Mouse (Mus musculus): ENCODE results near the gene B4galt7. TPM values are rescaled to one million over a fixed set of nuclear protein-coding genes. Genes with fewer than 3 reads are reported as not detected.

Gene B4galt7
- polyA plus RNA-seq, 2 experiments = 1.9 to 5.5 TPM

- no peak overlapping the region for H3K27ac ChIP-seq
- 90% methylated on average over 12 of the region's 12 CpGs for WGBS (ENCODE audit: insufficient replicate concordance)
- no peak for DNase-seq (ENCODE audit: low read depth in 3 of 3, low spot score in 3 of 3)
- peaks cover 12 to 15% of the 10 kb centered on the region in 2 experiments for H3K4me1 ChIP-seq (replicated peaks; ENCODE audit: control insufficient read depth in 2 of 2, insufficient read depth in 2 of 2, low read length in 1 of 2)
- H3K27me3 ChIP-seq (ENCODE audit: control insufficient read depth, insufficient read depth, low read length) = no peaks in the 10 kb centered on the region
- no peaks in the 10 kb centered on the region for H3K9me3 ChIP-seq (ENCODE audit: control insufficient read depth, low read length)
- TF ChIP-seq EP300 (IDR thresholded peaks at IDR 0.05; ENCODE audit: low read depth) (no peak), CTCF (IDR thresholded peaks at IDR 0.05; ENCODE audit: low read depth) (no peak)
- H3K4me3 ChIP-seq (ENCODE audit: insufficient read depth in 1 of 2, low read depth in 2 of 2, low read length in 2 of 2) = no peak overlapping the region
- no peak overlapping the region for H3K9ac ChIP-seq (replicated peaks)
- H3K4me2 ChIP-seq (ENCODE audit: low read depth) = no peak overlapping the region
- ATAC-seq (ENCODE audit: insufficient read depth) = no peak
- H3K36me3 ChIP-seq (replicated peaks; ENCODE audit: control insufficient read depth, insufficient read depth, low read depth) = peaks cover 15% of the 10 kb centered on the region
Measured at GRCm38 (mm10) chr13:55596802-55597201, 2.9 kb upstream of the B4galt7 start.

DNA sequence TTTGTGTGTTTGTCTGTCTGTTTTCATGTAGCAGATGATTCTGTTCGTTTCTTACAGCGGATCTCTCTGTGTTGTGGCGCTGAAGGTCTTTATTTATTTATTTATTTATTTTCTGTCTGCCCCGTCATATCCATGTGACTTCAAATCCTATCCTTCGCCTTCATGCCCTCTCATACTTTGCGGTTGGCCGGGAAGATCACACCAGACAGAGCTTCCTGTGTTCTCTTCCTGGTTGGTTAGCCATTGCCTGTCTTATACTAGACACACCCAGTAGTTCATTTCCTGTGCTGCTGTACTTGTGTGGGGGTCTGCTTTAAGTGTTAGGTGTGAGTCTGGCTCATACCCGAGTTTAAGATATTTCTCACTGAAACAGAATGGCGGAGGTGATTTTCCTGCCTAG lies 961 bp downstream of the B4galt7 start:
- no peak for TF ChIP-seq EP300 (IDR thresholded peaks at IDR 0.05; ENCODE audit: low read depth)
- TF ChIP-seq CTCF (IDR thresholded peaks at IDR 0.05; ENCODE audit: low read depth) = no peak
- no peak for DNase-seq (ENCODE audit: low read depth in 3 of 3, low spot score in 3 of 3)
- 3% methylated on average over 9 of the region's 9 CpGs for WGBS (ENCODE audit: insufficient replicate concordance)
- Histone ChIP-seq H3K4me1 (replicated peaks; ENCODE audit: control insufficient read depth in 2 of 2, insufficient read depth in 2 of 2, low read length in 1 of 2) (peaks cover 4 to 6% of the 10 kb centered on the region in 2 experiments; a peak in 2 of 4 replicates), H3K27ac (no peak overlapping the region), H3K36me3 (replicated peaks; ENCODE audit: control insufficient read depth, insufficient read depth, low read depth) (peaks cover 10% of the 10 kb centered on the region), H3K9ac (replicated peaks) (peak overlapping the region; percentile 79), H3K4me2 (ENCODE audit: low read depth) (peak overlapping the region; percentile 94), H3K4me3 (ENCODE audit: insufficient read depth in 1 of 2, low read depth in 2 of 2, low read length in 2 of 2) (peak overlapping the region; percentile 89 to 94), H3K9me3 (ENCODE audit: control insufficient read depth, low read length) (no peaks in the 10 kb centered on the region), H3K27me3 (ENCODE audit: control insufficient read depth, insufficient read depth, low read length) (no peaks in the 10 kb centered on the region)
- no peak for ATAC-seq (ENCODE audit: insufficient read depth)

DNA sequence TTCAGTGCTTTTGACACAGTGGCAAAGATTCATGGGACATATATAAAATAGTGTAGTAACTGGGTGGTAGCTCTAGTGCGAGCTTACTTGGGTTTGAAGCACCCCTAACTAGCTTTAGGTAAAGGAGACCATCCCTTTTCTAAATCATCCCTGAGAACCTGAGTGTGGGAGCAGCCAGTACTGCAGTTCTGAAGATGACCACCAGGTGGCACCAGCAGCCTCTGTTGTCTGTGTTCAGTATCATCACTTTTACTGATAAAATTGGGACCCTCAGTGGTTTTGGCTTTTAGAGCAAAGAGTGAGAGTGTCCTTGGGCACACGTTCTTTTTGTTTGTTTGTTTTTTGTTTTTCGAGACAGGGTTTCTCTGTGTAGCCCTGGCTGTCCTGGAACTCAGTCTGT lies 1.9 kb downstream of the B4galt7 start:
- 1% methylated on average over 3 of the region's 3 CpGs for WGBS (ENCODE audit: insufficient replicate concordance)
- H3K36me3 ChIP-seq (replicated peaks; ENCODE audit: control insufficient read depth, insufficient read depth, low read depth) = peaks cover 8% of the 10 kb centered on the region
- H3K9me3 ChIP-seq (ENCODE audit: control insufficient read depth, low read length) = no peaks in the 10 kb centered on the region
- H3K27me3 ChIP-seq (ENCODE audit: control insufficient read depth, insufficient read depth, low read length) = no peaks in the 10 kb centered on the region
- peaks cover 4 to 6% of the 10 kb centered on the region in 2 experiments; a peak in 2 of 4 replicates for H3K4me1 ChIP-seq (replicated peaks; ENCODE audit: control insufficient read depth in 2 of 2, insufficient read depth in 2 of 2, low read length in 1 of 2)
- no peak overlapping the region for H3K27ac ChIP-seq
- no peak overlapping the region for H3K9ac ChIP-seq (replicated peaks)
- ATAC-seq (ENCODE audit: insufficient read depth) = no peak
- no peak overlapping the region for H3K4me2 ChIP-seq (ENCODE audit: low read depth)
- DNase-seq (ENCODE audit: low read depth in 3 of 3, low spot score in 3 of 3) = peak; percentile 59 to 61 (median 60)
- H3K4me3 ChIP-seq (ENCODE audit: insufficient read depth in 1 of 2, low read depth in 2 of 2, low read length in 2 of 2) = no peak overlapping the region
- TF ChIP-seq CTCF (IDR thresholded peaks at IDR 0.05; ENCODE audit: low read depth) (peak; percentile 94), EP300 (IDR thresholded peaks at IDR 0.05; ENCODE audit: low read depth) (no peak)

DNA sequence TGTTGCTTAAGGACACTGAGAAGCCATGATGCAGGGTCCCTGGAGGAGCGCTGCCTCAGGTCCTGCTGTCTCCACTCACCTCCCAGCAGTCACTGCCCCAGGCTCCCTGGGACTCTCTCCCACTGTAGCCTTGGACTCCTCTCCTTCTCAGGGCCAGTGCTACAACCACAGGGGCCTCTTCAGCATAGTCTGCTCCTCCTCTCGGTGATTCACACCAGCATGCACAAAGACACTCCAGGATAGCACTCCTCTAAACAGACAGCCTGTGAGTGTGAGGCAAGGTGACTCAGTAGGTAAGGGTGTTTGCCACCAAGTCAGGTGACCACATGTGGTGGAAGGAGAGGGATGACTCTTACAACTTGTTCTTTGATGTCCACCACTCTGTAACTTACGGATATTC lies 4.9 kb downstream of the B4galt7 start:
- Histone ChIP-seq H3K27me3 (ENCODE audit: control insufficient read depth, insufficient read depth, low read length) (no peaks in the 10 kb centered on the region), H3K9ac (replicated peaks) (no peak overlapping the region), H3K9me3 (ENCODE audit: control insufficient read depth, low read length) (no peaks in the 10 kb centered on the region), H3K4me1 (replicated peaks; ENCODE audit: control insufficient read depth in 2 of 2, insufficient read depth in 2 of 2, low read length in 1 of 2) (peaks cover 4% of the 10 kb centered on the region in 2 experiments; a peak in 2 of 4 replicates), H3K4me3 (ENCODE audit: insufficient read depth in 1 of 2, low read depth in 2 of 2, low read length in 2 of 2) (no peak overlapping the region), H3K27ac (no peak overlapping the region), H3K36me3 (replicated peaks; ENCODE audit: control insufficient read depth, insufficient read depth, low read depth) (no peaks in the 10 kb centered on the region), H3K4me2 (ENCODE audit: low read depth) (no peak overlapping the region)
- DNase-seq (ENCODE audit: low read depth in 3 of 3, low spot score in 3 of 3) (no peak), ATAC-seq (ENCODE audit: insufficient read depth) (no peak)
- 85% methylated on average over 3 of the region's 3 CpGs for WGBS (ENCODE audit: insufficient replicate concordance)
- no peak for TF ChIP-seq EP300 (IDR thresholded peaks at IDR 0.05; ENCODE audit: low read depth)
- no peak for TF ChIP-seq CTCF (IDR thresholded peaks at IDR 0.05; ENCODE audit: low read depth)

DNA sequence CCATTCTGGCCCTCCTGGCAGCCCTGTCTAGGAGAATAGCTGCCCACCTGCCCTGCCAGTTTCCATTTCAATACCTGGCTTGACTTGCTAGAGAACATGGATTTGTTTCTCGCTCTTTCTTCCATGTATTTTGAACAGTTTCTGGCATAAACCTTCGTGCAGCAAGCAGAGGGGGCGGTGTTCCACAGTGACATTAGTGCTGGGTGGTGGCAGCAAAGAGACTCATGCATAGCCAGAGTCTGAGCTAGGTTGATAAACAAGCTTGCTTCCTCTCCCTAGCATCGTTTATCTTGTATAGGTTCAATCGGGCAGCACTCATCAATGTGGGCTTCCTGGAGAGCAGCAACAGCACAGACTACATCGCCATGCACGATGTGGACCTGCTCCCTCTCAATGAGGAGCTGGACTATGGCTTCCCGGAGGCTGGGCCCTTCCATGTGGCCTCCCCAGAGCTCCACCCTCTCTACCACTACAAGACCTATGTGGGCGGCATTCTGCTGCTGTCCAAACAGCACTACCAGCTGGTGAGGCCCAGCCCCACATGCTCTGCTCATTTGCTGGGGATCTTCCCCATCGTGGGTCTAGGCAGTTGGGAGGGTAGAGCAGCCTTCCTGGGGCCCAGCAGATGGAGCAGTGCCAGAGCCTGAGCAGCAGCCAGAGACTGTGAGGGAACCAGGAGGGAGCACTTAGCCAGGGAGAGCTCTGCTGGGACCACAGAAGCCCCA lies 7.4 kb downstream of the B4galt7 start:
- H3K36me3 ChIP-seq (replicated peaks; ENCODE audit: control insufficient read depth, insufficient read depth, low read depth) = no peaks in the 10 kb centered on the region
- WGBS (ENCODE audit: insufficient replicate concordance) = 56% methylated on average over 10 of the region's 10 CpGs
- ATAC-seq (ENCODE audit: insufficient read depth) = no peak
- H3K9me3 ChIP-seq (ENCODE audit: control insufficient read depth, low read length) = no peaks in the 10 kb centered on the region
- TF ChIP-seq EP300 (IDR thresholded peaks at IDR 0.05; ENCODE audit: low read depth) = no peak
- no peak for TF ChIP-seq CTCF (IDR thresholded peaks at IDR 0.05; ENCODE audit: low read depth)
- H3K4me3 ChIP-seq (ENCODE audit: insufficient read depth in 1 of 2, low read depth in 2 of 2, low read length in 2 of 2) = no peak overlapping the region
- H3K9ac ChIP-seq (replicated peaks) = no peak overlapping the region
- no peak overlapping the region for H3K4me2 ChIP-seq (ENCODE audit: low read depth)
- no peak for DNase-seq (ENCODE audit: low read depth in 3 of 3, low spot score in 3 of 3)
- H3K4me1 ChIP-seq (replicated peaks; ENCODE audit: control insufficient read depth in 2 of 2, insufficient read depth in 2 of 2, low read length in 1 of 2) = no peaks in the 10 kb centered on the region
- H3K27me3 ChIP-seq (ENCODE audit: control insufficient read depth, insufficient read depth, low read length) = no peaks in the 10 kb centered on the region
- no peak overlapping the region for H3K27ac ChIP-seq
